Mouse (Mus musculus) embryonic fibroblast, embryonic 13.5 days (primary cell): ENCODE data around the gene Cdhr2. TPM values are rescaled to one million over a fixed set of nuclear protein-coding genes. Genes with fewer than 3 reads are reported as not detected.

ENCODE experiments used
- H3K27ac ChIP-seq: 2 replicates; pipeline ENCODE4 v1.5.1; 2012; ENCODE audit warnings: low read length, control low read depth, inconsistent platforms; ENCODE audit not compliant: insufficient read depth
- H3K4me1 ChIP-seq: 2 replicates; pipeline ENCODE4 v1.6.1; 2011; ENCODE audit warnings: low read length; ENCODE audit not compliant: control insufficient read depth, insufficient read depth
- H3K4me3 ChIP-seq: 2 replicates; pipeline ENCODE4 v1.5.1; 2011; ENCODE audit warnings: mild to moderate bottlenecking, control low read depth, low read length; ENCODE audit not compliant: insufficient read depth
- CTCF ChIP-seq: IDR thresholded peaks from 2 replicates; pipeline ENCODE4 v1.5.1; 2011; ENCODE audit warnings: mild to moderate bottlenecking, control low read depth, low read length, moderate library complexity, borderline replicate concordance; ENCODE audit not compliant: insufficient read depth
- POLR2A ChIP-seq: IDR thresholded peaks from 2 replicates; pipeline ENCODE4 v1.6.1; 2011; ENCODE audit warnings: low read depth, mild to moderate bottlenecking, control low read depth, low read length, moderate library complexity
- polyA plus RNA-seq: library from polyadenylated mRNA; stranded (reverse); fragments of >200 nt; gene quantifications from 2 replicates; pipeline ENCODE4 v1.2.4, GENCODE M21; 2011; ENCODE audit warnings: low read depth; ENCODE audit not compliant: missing spikeins, insufficient read length

The Cdhr2 gene
- not detected in 2 replicates for polyA plus RNA-seq

DNA sequence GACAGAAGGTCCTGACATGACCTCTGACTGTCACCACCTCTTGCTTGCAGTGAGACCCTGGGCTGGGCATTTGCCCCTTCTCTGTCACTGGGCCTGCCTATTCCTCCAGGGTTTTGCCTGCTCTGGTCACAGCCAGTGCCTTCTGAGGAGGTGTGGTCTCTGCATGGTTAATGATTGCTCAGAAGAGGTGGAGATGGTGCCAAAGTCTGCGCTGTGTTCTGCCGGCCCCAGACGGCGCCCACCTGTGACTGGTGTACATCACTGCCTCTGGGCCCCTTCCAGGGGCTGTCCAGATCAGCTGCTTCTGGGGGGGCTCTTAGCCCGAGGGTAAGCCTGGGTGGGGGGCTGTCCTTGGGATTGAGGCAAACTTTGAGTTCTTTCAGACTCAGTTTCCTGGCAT, at the start of gene Cdhr2:
Cdhr2 (plus strand) TSS at position 219 of the 400 bp plus-strand sequence.
- H3K4me1 ChIP-seq = no peaks in the 10 kb centered on the region
- no peak within 1 kb of the TSS for H3K27ac ChIP-seq
- no peak for TF ChIP-seq CTCF
- no peak for TF ChIP-seq POLR2A
- no peak within 1 kb of the TSS for H3K4me3 ChIP-seq

DNA sequence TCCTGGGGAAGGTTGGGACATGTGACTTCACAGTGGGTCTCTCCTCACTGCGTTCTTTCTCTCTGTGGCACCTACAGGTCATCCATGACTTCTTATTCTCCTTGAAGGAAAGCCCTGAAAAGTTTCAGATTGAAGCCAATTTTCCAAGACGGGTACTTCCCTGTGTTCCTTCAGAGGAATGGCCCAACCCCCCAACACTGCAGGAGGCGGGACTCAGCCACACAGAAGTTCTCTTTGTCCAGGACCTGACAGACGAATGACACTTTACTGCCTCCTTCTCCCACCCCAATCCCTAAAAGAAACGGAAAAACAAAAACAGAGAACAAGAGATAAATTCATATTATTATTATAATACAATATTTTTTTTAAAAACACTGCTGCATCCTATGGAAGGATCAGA, 40.4 kb upstream of the Cdhr2 start:
- Histone ChIP-seq H3K4me1 (no peaks in the 10 kb centered on the region), H3K4me3 (no peak overlapping the region)
- no peak for TF ChIP-seq CTCF
- no peak for TF ChIP-seq POLR2A

DNA sequence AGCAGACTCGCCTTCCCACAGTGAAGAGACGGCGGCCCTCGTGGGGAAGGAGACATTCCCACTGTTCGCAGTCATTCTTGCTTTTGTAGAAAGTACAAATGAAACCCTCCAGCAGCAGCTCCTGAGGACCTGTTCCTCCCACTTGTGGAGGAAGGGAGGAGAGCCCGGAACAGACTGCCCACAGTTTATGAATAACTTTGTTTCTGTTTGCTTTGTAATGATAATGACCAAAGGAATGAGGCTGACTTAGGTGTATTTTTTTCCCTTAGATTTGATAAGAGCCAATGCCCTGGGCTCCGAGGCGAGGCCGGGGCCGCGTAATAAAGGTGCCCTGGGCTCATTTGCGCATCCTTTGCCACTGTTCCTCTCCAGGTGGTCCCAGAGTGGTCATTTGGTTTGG, 39.9 kb upstream of the Cdhr2 start:
- Histone ChIP-seq H3K27ac (no peak overlapping the region), H3K4me1 (no peaks in the 10 kb centered on the region), H3K4me3 (no peak overlapping the region)
- TF ChIP-seq CTCF (no peak), POLR2A (no peak)

More for the DNA sequence above, 40.4 kb upstream of the Cdhr2 start:
- H3K27ac ChIP-seq = no peak overlapping the region

DNA sequence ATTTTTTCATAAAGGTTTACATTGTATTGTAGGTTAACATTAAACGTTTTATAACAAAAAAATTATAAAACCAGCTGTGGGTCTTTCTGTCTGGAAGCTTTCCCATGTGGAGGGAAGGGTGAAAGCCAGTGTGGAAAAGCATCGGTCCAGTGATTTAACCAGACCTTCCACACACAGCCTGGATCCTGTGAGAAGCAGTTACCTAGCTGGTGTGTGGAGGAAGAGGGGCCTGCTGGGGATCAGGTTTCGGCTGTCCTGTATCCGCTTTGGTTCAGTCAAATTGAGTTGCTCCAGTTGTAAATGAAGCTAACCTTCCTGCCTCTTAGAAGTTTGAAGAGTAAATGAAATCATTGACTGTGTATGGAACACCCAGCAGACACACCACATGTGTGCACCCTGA, 37.3 kb upstream of the Cdhr2 start:
- no peak overlapping the region for H3K4me3 ChIP-seq
- no peak for TF ChIP-seq POLR2A
- no peak for TF ChIP-seq CTCF
- no peak overlapping the region for H3K27ac ChIP-seq
- no peaks in the 10 kb centered on the region for H3K4me1 ChIP-seq

DNA sequence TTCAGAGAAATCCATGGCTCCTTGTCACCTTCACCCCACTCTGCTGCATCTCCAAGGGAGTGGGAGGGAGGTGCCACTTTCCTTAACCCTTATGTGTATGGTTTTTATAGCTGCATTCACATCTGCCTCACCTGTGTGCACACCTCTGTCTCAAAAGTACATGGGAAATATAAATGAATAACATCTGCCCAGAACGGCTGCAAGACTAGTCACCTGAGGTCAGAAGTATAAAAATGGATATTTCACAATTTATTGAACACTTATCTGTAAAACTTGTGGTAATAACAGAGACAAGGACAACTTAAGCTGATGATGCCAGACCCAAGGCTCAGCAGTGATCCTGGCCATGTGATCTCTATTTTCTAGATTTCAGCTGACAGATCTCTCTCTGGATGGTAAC, 36.8 kb upstream of the Cdhr2 start:
- no peaks in the 10 kb centered on the region for H3K4me1 ChIP-seq
- H3K4me3 ChIP-seq = no peak overlapping the region
- no peak for TF ChIP-seq POLR2A
- no peak for TF ChIP-seq CTCF
- H3K27ac ChIP-seq = no peak overlapping the region

DNA sequence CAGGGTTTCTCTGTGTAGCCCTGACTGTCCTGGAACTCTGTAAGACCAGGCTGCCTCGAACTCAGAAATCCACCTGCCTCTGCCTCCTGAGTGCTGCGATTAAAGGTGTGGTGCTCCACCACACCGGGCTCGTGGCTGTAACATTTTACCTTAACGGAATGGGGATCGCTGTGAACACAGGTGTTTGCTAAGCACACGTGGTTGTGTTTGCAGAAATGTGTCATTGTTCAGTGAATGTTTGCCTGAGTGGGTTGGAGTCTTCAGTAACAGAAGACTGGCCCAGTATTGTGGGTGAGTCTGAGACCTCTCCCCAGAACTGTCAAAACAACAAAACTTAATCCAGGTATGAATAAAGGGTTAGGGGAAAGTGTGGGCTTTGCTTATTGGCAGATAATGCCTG, 36.2 kb upstream of the Cdhr2 start:
- TF ChIP-seq CTCF (no peak), POLR2A (no peak)
- Histone ChIP-seq H3K27ac (no peak overlapping the region), H3K4me3 (no peak overlapping the region), H3K4me1 (no peaks in the 10 kb centered on the region)

DNA sequence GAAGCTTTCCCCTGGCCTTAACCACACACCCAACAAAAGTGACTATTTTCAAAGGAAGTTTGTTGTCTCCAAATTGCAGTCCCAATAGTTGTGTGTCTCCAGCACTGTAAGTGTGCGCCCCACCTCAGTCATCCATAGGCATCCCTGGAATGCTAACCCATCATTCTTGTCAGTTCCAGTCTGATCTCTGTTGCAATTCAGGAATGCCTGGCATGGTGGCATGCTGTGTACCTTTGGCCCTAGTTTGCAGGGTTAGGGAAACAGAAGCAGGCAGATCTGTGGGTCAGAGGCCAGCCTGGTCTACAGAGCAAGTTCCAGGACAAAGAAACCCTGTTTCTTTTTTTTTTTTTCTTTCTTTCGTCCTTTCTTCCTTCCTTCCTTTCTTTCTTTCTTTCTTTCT, 30.8 kb upstream of the Cdhr2 start:
- peaks cover 2% of the 10 kb centered on the region; the same call in 1 of the 2 replicates for H3K4me1 ChIP-seq
- H3K27ac ChIP-seq = no peak overlapping the region
- no peak for TF ChIP-seq POLR2A
- no peak for TF ChIP-seq CTCF
- H3K4me3 ChIP-seq = no peak overlapping the region

DNA sequence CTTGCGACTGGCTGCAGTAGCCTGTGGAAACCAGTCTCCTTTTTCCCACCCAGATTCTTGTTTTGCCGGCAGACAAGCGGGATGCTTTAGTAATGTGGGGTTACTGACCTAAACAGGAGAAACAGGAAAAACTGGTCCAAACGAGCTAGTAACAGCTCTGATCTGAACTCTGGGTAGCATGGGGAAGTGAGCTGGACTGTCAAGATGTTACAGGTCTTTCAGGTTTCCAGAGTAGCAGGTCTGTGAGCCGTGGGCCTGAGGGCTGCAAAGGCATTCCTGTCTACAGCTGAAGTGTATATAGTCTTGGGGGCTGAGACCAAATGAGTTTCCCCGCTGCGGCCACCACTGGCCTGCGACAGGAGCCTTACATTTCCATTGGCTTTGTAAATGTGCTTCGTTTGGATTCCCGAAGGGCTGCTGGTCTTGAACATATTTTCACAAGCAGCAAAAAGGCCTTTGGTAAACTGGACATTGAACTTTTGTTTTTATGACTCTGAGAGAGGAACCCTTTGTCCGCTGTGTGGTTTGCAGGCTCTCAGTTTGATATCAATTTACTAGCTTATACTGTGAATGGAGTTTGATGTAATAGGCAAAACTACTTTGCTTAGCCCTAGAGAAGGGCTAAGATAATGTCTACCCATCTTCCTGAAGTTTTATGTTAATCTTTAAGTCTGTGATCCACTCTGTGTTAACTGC, 25.2 kb upstream of the Cdhr2 start:
- TF ChIP-seq CTCF (no peak), POLR2A (no peak)
- H3K4me3 ChIP-seq = no peak overlapping the region
- no peaks in the 10 kb centered on the region; the same call in 1 of the 2 replicates for H3K4me1 ChIP-seq
- no peak overlapping the region for H3K27ac ChIP-seq

DNA sequence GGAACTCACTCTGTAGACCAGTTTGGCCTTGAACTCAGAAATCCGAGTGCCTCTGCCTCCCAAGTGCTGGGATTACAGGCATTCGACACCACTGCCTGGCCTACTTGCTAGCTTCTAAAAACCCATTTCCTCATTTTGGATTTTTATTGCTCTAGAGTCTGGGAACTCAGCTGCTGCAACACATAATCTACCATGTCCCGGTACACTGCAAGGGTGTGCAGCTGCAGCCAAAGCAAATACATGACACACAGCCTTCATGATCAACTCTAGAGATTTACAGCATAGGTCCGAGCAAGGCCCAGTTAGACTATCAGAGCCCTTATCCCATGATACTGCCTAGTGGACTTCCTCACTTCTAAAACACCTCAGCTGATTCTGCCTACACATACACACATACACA, 23.0 kb upstream of the Cdhr2 start:
- no peak overlapping the region for H3K4me3 ChIP-seq
- H3K27ac ChIP-seq = no peak overlapping the region
- TF ChIP-seq POLR2A (no peak), CTCF (no peak)
- H3K4me1 ChIP-seq = no peaks in the 10 kb centered on the region

DNA sequence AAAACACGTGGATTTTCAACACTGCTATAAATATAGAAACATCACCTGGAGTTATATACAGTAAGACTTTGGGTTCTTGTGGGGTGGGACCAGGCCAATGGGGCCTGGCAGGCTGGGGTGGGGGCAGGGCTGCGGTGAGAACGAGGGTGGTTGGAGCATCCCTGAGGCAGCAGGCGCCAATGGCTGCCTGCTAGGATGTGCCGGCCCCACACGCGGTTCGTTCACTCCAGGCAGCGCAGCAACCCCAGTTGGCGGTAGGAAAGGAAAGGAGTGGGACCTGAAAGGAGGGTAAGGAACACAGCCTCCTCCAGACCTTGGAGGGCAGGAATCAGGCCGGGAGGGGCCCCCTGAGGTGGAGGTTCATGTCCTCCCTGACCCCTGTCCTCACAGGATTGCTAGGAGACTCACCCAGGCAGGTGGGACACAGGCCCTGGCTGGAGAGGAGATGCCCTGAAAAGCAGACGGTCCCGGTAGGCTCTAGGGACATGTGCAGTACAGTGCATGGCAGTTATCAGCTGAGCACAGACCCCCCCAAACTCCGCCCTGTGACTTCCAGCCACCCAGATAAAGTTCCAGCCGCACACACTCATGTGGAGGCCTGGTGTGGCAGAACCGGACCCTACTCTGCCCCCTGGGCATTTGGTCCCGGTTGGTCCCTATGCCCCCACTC, 20.9 kb upstream of the Cdhr2 start:
- Histone ChIP-seq H3K27ac (no peak overlapping the region), H3K4me3 (no peak overlapping the region), H3K4me1 (no peaks in the 10 kb centered on the region; the same call in 1 of the 2 replicates)
- TF ChIP-seq CTCF (no peak), POLR2A (no peak)
